11 mouse cellular contexts compared by ENCODE assay signal in genomic region chr7:28727649-28728340, GRCm38 (mm10). TPM values are rescaled to one million over a fixed set of nuclear protein-coding genes. Genes with fewer than 3 reads are reported as not detected.
DNase-seq lines count a peak whose midpoint lies in the region; ATAC-seq and TF ChIP-seq lines count a peak whose summit lies in the region.
"Had no signal": no experiment of that assay in that cellular context is flagged by ENCODE, and none has a peak within 500 bp of the region (broad histone marks: within the 10 kb centered on the region; RNA-seq: fewer than 3 reads in every experiment).

No protein-coding gene starts in this region.

- no peaks in the 10 kb centered on the region; the same call in 1 of the 2 replicates for H3K4me1 ChIP-seq in forebrain, postnatal 0 days (ENCODE audit: insufficient read depth)
- peaks cover 8% of the 10 kb centered on the region; the same call in 1 of the 2 replicates for H3K4me1 ChIP-seq in forebrain, embryonic 13.5 days

- H3K4me3 ChIP-seq in forebrain, postnatal 0 days (ENCODE audit: low read depth, low read length) = no peak overlapping the region
- H3K4me3 ChIP-seq in forebrain, embryonic 13.5 days = no peak overlapping the region
- H3K4me3 ChIP-seq: erythroblast, embryonic 14.5 days; lung, embryonic 15.5 days had no signal

- 52% methylated on average over 10 of the region's 10 CpGs for WGBS in forebrain, postnatal 0 days
- 58% methylated on average over 10 of the region's 10 CpGs for WGBS in forebrain, embryonic 13.5 days

- DNase-seq in forebrain, postnatal 0 days = peak; percentile 29
- peak; percentile 46 for DNase-seq in right cerebral cortex, adult 18-20 months
- DNase-seq in right cerebral cortex, postnatal 4 days = no peak
- DNase-seq in layer of hippocampus, postnatal 36 days = peak; percentile 54 to 55
- no peak for DNase-seq in thymus, adult 18-20 months
- DNase-seq in yolk sac, embryonic 10.5 days (ENCODE audit: low spot score) = no peak

- no peak overlapping the region for H3K27ac ChIP-seq in forebrain, postnatal 0 days (ENCODE audit: low read depth, low read length)
- no peak overlapping the region for H3K27ac ChIP-seq in forebrain, embryonic 13.5 days
- H3K27ac ChIP-seq: lung, embryonic 15.5 days had no signal

- H3K9me3 ChIP-seq in forebrain, postnatal 0 days (ENCODE audit: low read length) = 0 out of 2 replicates have a peak, but pooled peaks cover 3% of the 10 kb centered on the region
- H3K9me3 ChIP-seq in forebrain, embryonic 13.5 days (replicated peaks) = 0 out of 2 replicates have a peak, but pooled peaks cover 4% of the 10 kb centered on the region
- H3K9me3 ChIP-seq: lung, embryonic 15.5 days had no signal

- no peak overlapping the region for H3K4me2 ChIP-seq in forebrain, postnatal 0 days (ENCODE audit: low read depth)
- no peak overlapping the region for H3K4me2 ChIP-seq in forebrain, embryonic 13.5 days
- H3K4me2 ChIP-seq: lung, embryonic 15.5 days had no signal

- no peak overlapping the region for H3K9ac ChIP-seq in forebrain, postnatal 0 days
- no peak overlapping the region for H3K9ac ChIP-seq in forebrain, embryonic 13.5 days
- H3K9ac ChIP-seq: lung, embryonic 15.5 days had no signal

- peak; percentile 56 for ATAC-seq in forebrain, postnatal 0 days
- no peak for ATAC-seq in forebrain, embryonic 13.5 days
- no peak for ATAC-seq in monocyte, adult 5-6 weeks (replicated peaks; ENCODE audit: insufficient number of reproducible peaks, low FRiP score, low TSS enrichment, poor library complexity, severe bottlenecking)

- peak; percentile 45 for TF ChIP-seq CTCF in forebrain, postnatal 0 days (IDR thresholded peaks at IDR 0.05; ENCODE audit: low read depth)

- no peaks in the 10 kb centered on the region for H3K27me3 ChIP-seq in forebrain, postnatal 0 days (ENCODE audit: insufficient read depth, low read length)
- H3K27me3 ChIP-seq in forebrain, embryonic 13.5 days = peaks cover 7% of the 10 kb centered on the region; the same call in 1 of the 2 replicates
- H3K27me3 ChIP-seq: lung, embryonic 15.5 days had no signal

- H3K36me3 ChIP-seq in forebrain, postnatal 0 days (ENCODE audit: insufficient read depth) = no peaks in the 10 kb centered on the region
- peaks cover 3% of the 10 kb centered on the region; the same call in 1 of the 2 replicates for H3K36me3 ChIP-seq in forebrain, embryonic 13.5 days (ENCODE audit: poor library complexity, severe bottlenecking)
- H3K36me3 ChIP-seq: G1E had no signal

RNA-seq across cellular contexts. Expression of gene Fbxo17, which starts 11.2 kb away (rescaled TPM):
- 2.8 and 4.6 TPM in 2 replicates for total RNA-seq in forebrain, postnatal 0 days (2014; rRNA removed)
- polyA plus RNA-seq in forebrain, postnatal 0 days (2015; fragmentation: Nextera tagmentation; extraction: Ambion mirVana) = 4.2 and 4.5 TPM in 2 replicates
- polyA plus RNA-seq in forebrain, embryonic 13.5 days (2015; fragmentation: Nextera tagmentation; extraction: Ambion mirVana) = 4.4 and 5.3 TPM in 2 replicates
- total RNA-seq in layer of hippocampus, postnatal 36 days (2021) = 1 to 10 TPM in 1 of 2 experiments, under 1 TPM in 1; 0.92 to 1.3 TPM
- 4.9 TPM in 1 of 3 replicates, not detected in the others for total RNA-seq in monocyte, adult 5-6 weeks (2017)
- polyA plus RNA-seq: G1E had no signal

RNA-seq across cellular contexts. Expression of gene Mrps12, which starts 13.8 kb away (rescaled TPM):
- 48.6 and 78.0 TPM in 2 replicates for total RNA-seq in forebrain, postnatal 0 days (2014; rRNA removed)
- polyA plus RNA-seq in forebrain, postnatal 0 days (2015; fragmentation: Nextera tagmentation; extraction: Ambion mirVana) = 101 and 119 TPM in 2 replicates
- polyA plus RNA-seq in forebrain, embryonic 13.5 days (2015; fragmentation: Nextera tagmentation; extraction: Ambion mirVana) = 107 and 122 TPM in 2 replicates
- 10 to 100 TPM; 55.7 to 56.6 TPM for total RNA-seq in layer of hippocampus, postnatal 36 days (2021)
- 31.4 to 44.6 TPM (median 33.7 TPM) in 3 replicates for total RNA-seq in monocyte, adult 5-6 weeks (2017)

RNA-seq across cellular contexts. Expression of gene Sars2, which starts 14.0 kb away (rescaled TPM):
- total RNA-seq in forebrain, postnatal 0 days (2014; rRNA removed) = 12.6 and 15.1 TPM in 2 replicates
- 14.3 and 16.1 TPM in 2 replicates for polyA plus RNA-seq in forebrain, postnatal 0 days (2015; fragmentation: Nextera tagmentation; extraction: Ambion mirVana)
- 23.0 and 23.7 TPM in 2 replicates for polyA plus RNA-seq in forebrain, embryonic 13.5 days (2015; fragmentation: Nextera tagmentation; extraction: Ambion mirVana)
- total RNA-seq in layer of hippocampus, postnatal 36 days (2021) = 10 to 100 TPM in 1 of 2 experiments, 1 to 10 TPM in 1; 9.9 to 11.6 TPM
- 2.7 to 8.8 TPM (median 3.8 TPM) in 3 replicates for total RNA-seq in monocyte, adult 5-6 weeks (2017)

RNA-seq across cellular contexts. Expression of gene Ccer2, which starts 28.2 kb away (rescaled TPM):
- not detected in 2 replicates for total RNA-seq in forebrain, postnatal 0 days (2014; rRNA removed)
- 0.59 and 0.98 TPM in 2 replicates for polyA plus RNA-seq in forebrain, postnatal 0 days (2015; fragmentation: Nextera tagmentation; extraction: Ambion mirVana)
- polyA plus RNA-seq in forebrain, embryonic 13.5 days (2015; fragmentation: Nextera tagmentation; extraction: Ambion mirVana) = not detected in 2 replicates
- total RNA-seq in layer of hippocampus, postnatal 36 days (2021) = under 1 TPM; 0.38 to 0.45 TPM
- not detected in 3 replicates for total RNA-seq in monocyte, adult 5-6 weeks (2017)
- total RNA-seq: G1E had no signal
- polyA plus RNA-seq: erythroblast, embryonic 14.5 days; G1E; lung, embryonic 15.5 days had no signal

RNA-seq across cellular contexts. Expression of gene Fbxo27, which starts 35.1 kb away (rescaled TPM):
- 7.4 and 8.2 TPM in 2 replicates for total RNA-seq in forebrain, postnatal 0 days (2014; rRNA removed)
- 9.0 and 10.0 TPM in 2 replicates for polyA plus RNA-seq in forebrain, postnatal 0 days (2015; fragmentation: Nextera tagmentation; extraction: Ambion mirVana)
- polyA plus RNA-seq in forebrain, embryonic 13.5 days (2015; fragmentation: Nextera tagmentation; extraction: Ambion mirVana) = 3.6 and 3.8 TPM in 2 replicates
- 10 to 100 TPM; 16.8 to 20.1 TPM for total RNA-seq in layer of hippocampus, postnatal 36 days (2021)
- 0.64 to 1.3 TPM (median 0.87 TPM) in 3 replicates for total RNA-seq in monocyte, adult 5-6 weeks (2017)
- total RNA-seq: G1E had no signal
- polyA plus RNA-seq: erythroblast, embryonic 14.5 days; G1E had no signal

Comparison
In these comparisons a context has a peak if more than half of its experiments do, and no peak if none do; other contexts are left out.
1. DNase-seq: peak in forebrain, postnatal 0 days (single experiment), right cerebral cortex, adult 18-20 months (single experiment) and layer of hippocampus, postnatal 36 days (2 of 2); none in right cerebral cortex, postnatal 4 days (single experiment), thymus, adult 18-20 months (0 of 2) and yolk sac, embryonic 10.5 days (single experiment).